Mouse (Mus musculus) cerebellum, adult 11-12 months (tissue): ENCODE measurements around the gene Plekhj1.

Experiments used
- DNase-seq: peaks from one replicate; pipeline ENCODE4 v3.0.0; 2022

The Plekhj1 gene

GRCm38 (mm10) chr10:80747410-80747809 is 51.0 kb downstream of the Plekhj1 start:
- DNase-seq: peak; percentile 83
